Mouse (Mus musculus): ENCODE measurements around the gene Bcl6. TPM values are rescaled to one million over a fixed set of nuclear protein-coding genes. Genes with fewer than 3 reads are reported as not detected.

The Bcl6 gene
- polyA plus RNA-seq, 1 experiment = 2.2 TPM

GRCm38 (mm10) chr16:24022605-24023004 is 34.0 kb upstream of the Bcl6 start:
- no peak for TF ChIP-seq POLR2A (IDR thresholded peaks at IDR 0.05; ENCODE audit: control insufficient read depth, low read depth, low read length)
- no peak for TF ChIP-seq CTCF (IDR thresholded peaks at IDR 0.05; ENCODE audit: control insufficient read depth, insufficient read depth, insufficient replicate concordance, low read depth, low read length)
- Histone ChIP-seq H3K27me3 (ENCODE audit: control insufficient read depth, insufficient read depth, low read length) (no peaks in the 10 kb centered on the region), H3K4me3 (ENCODE audit: control insufficient read depth, low read depth, low read length) (no peak overlapping the region), H3K4me1 (ENCODE audit: control insufficient read depth, insufficient read depth, low read length) (no peaks in the 10 kb centered on the region), H3K27ac (ENCODE audit: control insufficient read depth, insufficient read depth, low read depth, low read length) (no peak overlapping the region), H3K36me3 (ENCODE audit: control insufficient read depth, insufficient read depth, low read length) (no peaks in the 10 kb centered on the region)

- no peak overlapping the region for H3K4me3 ChIP-seq (ENCODE audit: control insufficient read depth, low read depth, low read length)
- H3K27me3 ChIP-seq (ENCODE audit: control insufficient read depth, insufficient read depth, low read length) = no peaks in the 10 kb centered on the region
- no peaks in the 10 kb centered on the region for H3K4me1 ChIP-seq (ENCODE audit: control insufficient read depth, insufficient read depth, low read length)
- no peaks in the 10 kb centered on the region for H3K36me3 ChIP-seq (ENCODE audit: control insufficient read depth, insufficient read depth, low read length)
- TF ChIP-seq POLR2A (IDR thresholded peaks at IDR 0.05; ENCODE audit: control insufficient read depth, low read depth, low read length) (no peak), CTCF (IDR thresholded peaks at IDR 0.05; ENCODE audit: control insufficient read depth, insufficient read depth, insufficient replicate concordance, low read depth, low read length) (no peak)
- no peak overlapping the region for H3K27ac ChIP-seq (ENCODE audit: control insufficient read depth, insufficient read depth, low read depth, low read length)
Observed at GRCm38 (mm10) chr16:24021722-24022121, 33.1 kb upstream of the Bcl6 start.

- TF ChIP-seq POLR2A (IDR thresholded peaks at IDR 0.05; ENCODE audit: control insufficient read depth, low read depth, low read length) (no peak), CTCF (IDR thresholded peaks at IDR 0.05; ENCODE audit: control insufficient read depth, insufficient read depth, insufficient replicate concordance, low read depth, low read length) (no peak)
- H3K4me3 ChIP-seq (ENCODE audit: control insufficient read depth, low read depth, low read length) = no peak overlapping the region
- no peaks in the 10 kb centered on the region for H3K27me3 ChIP-seq (ENCODE audit: control insufficient read depth, insufficient read depth, low read length)
- H3K4me1 ChIP-seq (ENCODE audit: control insufficient read depth, insufficient read depth, low read length) = no peaks in the 10 kb centered on the region
- no peaks in the 10 kb centered on the region for H3K36me3 ChIP-seq (ENCODE audit: control insufficient read depth, insufficient read depth, low read length)
- H3K27ac ChIP-seq (ENCODE audit: control insufficient read depth, insufficient read depth, low read depth, low read length) = no peak overlapping the region
Observed at GRCm38 (mm10) chr16:24016742-24017141, 28.1 kb upstream of the Bcl6 start.

- no peaks in the 10 kb centered on the region for H3K27me3 ChIP-seq (ENCODE audit: control insufficient read depth, insufficient read depth, low read length)
- TF ChIP-seq CTCF (IDR thresholded peaks at IDR 0.05; ENCODE audit: control insufficient read depth, insufficient read depth, insufficient replicate concordance, low read depth, low read length) (no peak), POLR2A (IDR thresholded peaks at IDR 0.05; ENCODE audit: control insufficient read depth, low read depth, low read length) (no peak)
Observed at GRCm38 (mm10) chr16:24016273-24016672, 27.6 kb upstream of the Bcl6 start.

GRCm38 (mm10) chr16:24014378-24014777 is 25.7 kb upstream of the Bcl6 start:
- TF ChIP-seq CTCF (IDR thresholded peaks at IDR 0.05; ENCODE audit: control insufficient read depth, insufficient read depth, insufficient replicate concordance, low read depth, low read length) (no peak), POLR2A (IDR thresholded peaks at IDR 0.05; ENCODE audit: control insufficient read depth, low read depth, low read length) (no peak)
- Histone ChIP-seq H3K4me3 (ENCODE audit: control insufficient read depth, low read depth, low read length) (no peak overlapping the region), H3K36me3 (ENCODE audit: control insufficient read depth, insufficient read depth, low read length) (no peaks in the 10 kb centered on the region), H3K27ac (ENCODE audit: control insufficient read depth, insufficient read depth, low read depth, low read length) (no peak overlapping the region), H3K27me3 (ENCODE audit: control insufficient read depth, insufficient read depth, low read length) (no peaks in the 10 kb centered on the region), H3K4me1 (ENCODE audit: control insufficient read depth, insufficient read depth, low read length) (no peaks in the 10 kb centered on the region)

More at GRCm38 (mm10) chr16:24016273-24016672, 27.6 kb upstream of the Bcl6 start:
- no peak overlapping the region for H3K4me3 ChIP-seq (ENCODE audit: control insufficient read depth, low read depth, low read length)
- no peaks in the 10 kb centered on the region for H3K4me1 ChIP-seq (ENCODE audit: control insufficient read depth, insufficient read depth, low read length)
- H3K27ac ChIP-seq (ENCODE audit: control insufficient read depth, insufficient read depth, low read depth, low read length) = no peak overlapping the region
- no peaks in the 10 kb centered on the region for H3K36me3 ChIP-seq (ENCODE audit: control insufficient read depth, insufficient read depth, low read length)

GRCm38 (mm10) chr16:24012066-24012465 is 23.4 kb upstream of the Bcl6 start:
- Histone ChIP-seq H3K4me1 (ENCODE audit: control insufficient read depth, insufficient read depth, low read length) (no peaks in the 10 kb centered on the region), H3K27ac (ENCODE audit: control insufficient read depth, insufficient read depth, low read depth, low read length) (no peak overlapping the region), H3K4me3 (ENCODE audit: control insufficient read depth, low read depth, low read length) (no peak overlapping the region), H3K27me3 (ENCODE audit: control insufficient read depth, insufficient read depth, low read length) (no peaks in the 10 kb centered on the region), H3K36me3 (ENCODE audit: control insufficient read depth, insufficient read depth, low read length) (no peaks in the 10 kb centered on the region)
- TF ChIP-seq CTCF (IDR thresholded peaks at IDR 0.05; ENCODE audit: control insufficient read depth, insufficient read depth, insufficient replicate concordance, low read depth, low read length) (no peak), POLR2A (IDR thresholded peaks at IDR 0.05; ENCODE audit: control insufficient read depth, low read depth, low read length) (no peak)

GRCm38 (mm10) chr16:24011306-24011705 is 22.7 kb upstream of the Bcl6 start:
- Histone ChIP-seq H3K4me3 (ENCODE audit: control insufficient read depth, low read depth, low read length) (no peak overlapping the region), H3K27ac (ENCODE audit: control insufficient read depth, insufficient read depth, low read depth, low read length) (no peak overlapping the region), H3K36me3 (ENCODE audit: control insufficient read depth, insufficient read depth, low read length) (no peaks in the 10 kb centered on the region), H3K4me1 (ENCODE audit: control insufficient read depth, insufficient read depth, low read length) (no peaks in the 10 kb centered on the region), H3K27me3 (ENCODE audit: control insufficient read depth, insufficient read depth, low read length) (no peaks in the 10 kb centered on the region)
- TF ChIP-seq POLR2A (IDR thresholded peaks at IDR 0.05; ENCODE audit: control insufficient read depth, low read depth, low read length) (no peak), CTCF (IDR thresholded peaks at IDR 0.05; ENCODE audit: control insufficient read depth, insufficient read depth, insufficient replicate concordance, low read depth, low read length) (no peak)

GRCm38 (mm10) chr16:24009891-24010290 is 21.2 kb upstream of the Bcl6 start:
- TF ChIP-seq CTCF (IDR thresholded peaks at IDR 0.05; ENCODE audit: control insufficient read depth, insufficient read depth, insufficient replicate concordance, low read depth, low read length) = no peak
- no peak for TF ChIP-seq POLR2A (IDR thresholded peaks at IDR 0.05; ENCODE audit: control insufficient read depth, low read depth, low read length)
- H3K4me3 ChIP-seq (ENCODE audit: control insufficient read depth, low read depth, low read length) = no peak overlapping the region
- no peaks in the 10 kb centered on the region for H3K4me1 ChIP-seq (ENCODE audit: control insufficient read depth, insufficient read depth, low read length)
- H3K36me3 ChIP-seq (ENCODE audit: control insufficient read depth, insufficient read depth, low read length) = no peaks in the 10 kb centered on the region
- no peaks in the 10 kb centered on the region for H3K27me3 ChIP-seq (ENCODE audit: control insufficient read depth, insufficient read depth, low read length)
- H3K27ac ChIP-seq (ENCODE audit: control insufficient read depth, insufficient read depth, low read depth, low read length) = no peak overlapping the region
